Mouse (Mus musculus) T-helper 17 cell (primary cell): Measurements from ENCODE around the gene Grb14.

Experiments
- in situ Hi-C, 2 experiments: fragments of 300-600 bp; cut with MboI, MseI; formaldehyde crosslinking; loops; 1 replicate in 1 of 2; 2 replicates in 1 of 2; pipeline ENCODE4 v1.15.1; 2025; ENCODE audit warnings: high pct_unique_total_duplicates in 2 of 2

Grb14 gene

DNA sequence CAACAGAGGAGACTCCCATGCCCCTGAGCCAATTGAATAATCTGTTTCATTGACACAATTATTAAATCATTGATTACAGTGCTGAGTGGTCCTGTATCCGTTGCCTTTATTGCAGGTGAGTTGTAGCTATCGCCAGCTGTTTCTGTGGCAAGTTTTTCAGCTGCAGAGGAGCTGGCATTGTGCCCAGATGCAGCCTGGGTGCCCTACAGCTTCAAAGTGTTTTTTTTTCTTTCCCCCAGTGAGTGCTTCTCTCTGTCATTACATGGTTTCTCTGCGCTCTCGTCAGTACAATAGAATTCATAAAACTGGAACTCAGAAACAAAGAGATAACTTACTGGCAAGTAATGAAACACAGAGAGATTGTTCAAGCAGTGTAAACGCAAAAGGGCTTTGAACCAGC lies 139.1 kb downstream of the Grb14 start:
- in situ Hi-C loops: loop anchor here in 1 of 2 experiments (5.0 kb wide), 1 partner anchor 98 kb away; no protein-coding TSS in a partner anchor

DNA sequence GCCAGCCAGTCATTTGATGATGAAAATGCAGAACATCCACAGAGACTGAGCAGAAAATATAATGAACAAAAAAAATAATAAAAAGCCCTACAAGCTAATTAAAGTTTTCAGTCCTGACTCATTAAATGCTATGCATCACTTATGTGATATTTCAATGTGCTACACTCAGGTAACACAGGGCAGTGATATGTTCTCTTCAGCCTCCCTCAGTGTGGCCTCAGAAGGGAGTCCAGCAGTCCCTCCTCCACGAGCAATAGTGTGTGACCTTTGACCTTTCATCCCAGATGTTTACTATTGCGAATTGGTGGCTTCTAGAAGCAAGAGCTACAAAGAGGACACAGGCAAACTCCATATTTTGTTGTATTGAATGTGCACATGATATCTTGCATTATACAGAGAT lies 146.5 kb downstream of the Grb14 start:
- in situ Hi-C loops: no loop called here
